Mouse (Mus musculus) ES-E14 (cell line): ENCODE measurements around the gene Nudt19.

Source experiments
- CHD2 ChIP-seq: IDR thresholded peaks from 2 replicates; pipeline ENCODE4 v1.6.1; 2014; ENCODE audit warnings: mild to moderate bottlenecking, low read depth, low read length, inconsistent platforms
- ZNF384 ChIP-seq: IDR thresholded peaks from 2 replicates; pipeline ENCODE4 v1.6.1; 2012; ENCODE audit warnings: low read depth, low read length, inconsistent platforms

DNA sequence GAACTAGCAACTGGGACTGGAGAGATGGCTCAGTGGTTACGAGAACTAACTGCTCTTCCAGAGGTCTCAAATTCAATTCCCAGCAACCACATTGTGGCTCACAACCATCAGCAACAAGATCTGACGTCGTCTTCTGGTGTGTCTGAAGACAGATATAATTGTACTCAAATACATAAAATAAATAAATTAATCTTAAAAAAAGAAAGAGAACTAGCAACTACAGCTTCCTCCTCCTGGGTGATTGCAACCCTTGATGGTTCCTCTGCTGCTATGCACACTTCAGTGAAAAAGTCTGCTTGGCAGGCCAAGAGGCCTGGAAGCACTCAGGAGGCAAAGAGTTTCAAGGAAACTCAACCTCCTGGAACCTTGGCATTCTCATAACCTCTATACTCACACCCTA is 26.1 kb downstream of the Nudt19 start:
- TF ChIP-seq CHD2 = no peak
- TF ChIP-seq ZNF384 = no peak
